Mouse (Mus musculus): ENCODE results near the gene Smc4.
"Not testable (repeated sequence)": the region's sequence is repeated elsewhere in the genome, so short reads cannot be mapped to it uniquely, and the experiment has no call there.

Smc4 gene

DNA sequence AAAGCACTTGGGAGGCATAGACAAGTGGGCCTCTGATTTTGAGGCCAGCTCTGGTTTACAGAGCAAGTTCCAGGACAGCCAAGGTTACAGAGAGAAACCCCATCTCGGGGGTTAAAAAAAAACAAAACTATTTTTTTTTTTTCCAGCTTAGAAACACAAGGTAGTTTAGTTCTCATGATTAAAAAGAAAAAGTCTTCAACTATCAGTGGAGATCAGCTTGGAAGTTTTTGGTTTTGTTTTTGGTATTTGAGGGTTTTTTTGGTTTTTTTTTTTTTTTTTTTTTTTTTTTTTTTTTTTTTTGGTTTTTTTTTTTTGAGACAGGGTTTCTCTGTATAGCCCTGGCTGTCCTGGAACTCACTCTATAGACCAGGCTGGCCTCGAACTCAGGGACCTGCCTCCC lies 14.1 kb downstream of the Smc4 start:
- not testable (repeated sequence) for DNase-seq

- no peak for DNase-seq
Observed at GRCm38 (mm10) chr3:69020285-69020684, 15.7 kb downstream of the Smc4 start.

DNA sequence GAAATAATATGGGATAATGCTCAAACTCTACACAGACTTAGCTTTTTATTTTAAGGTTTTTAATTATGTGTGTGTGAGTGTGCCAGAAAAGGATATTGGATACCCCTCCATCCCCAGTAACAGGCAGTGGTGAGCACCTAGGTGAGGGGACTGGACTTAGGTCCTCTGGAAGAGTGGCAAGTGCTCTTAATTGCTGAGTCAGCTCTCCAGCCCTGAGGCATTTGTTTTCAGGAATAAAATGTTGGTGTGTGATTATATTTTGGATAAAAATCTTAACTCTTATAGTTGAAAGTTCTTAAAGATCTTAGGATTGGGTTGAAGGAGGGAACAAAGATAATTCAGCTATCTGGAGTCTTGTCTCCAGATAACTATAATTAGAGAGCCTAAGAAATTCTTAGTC lies 16.2 kb downstream of the Smc4 start:
- no peak for DNase-seq

DNA sequence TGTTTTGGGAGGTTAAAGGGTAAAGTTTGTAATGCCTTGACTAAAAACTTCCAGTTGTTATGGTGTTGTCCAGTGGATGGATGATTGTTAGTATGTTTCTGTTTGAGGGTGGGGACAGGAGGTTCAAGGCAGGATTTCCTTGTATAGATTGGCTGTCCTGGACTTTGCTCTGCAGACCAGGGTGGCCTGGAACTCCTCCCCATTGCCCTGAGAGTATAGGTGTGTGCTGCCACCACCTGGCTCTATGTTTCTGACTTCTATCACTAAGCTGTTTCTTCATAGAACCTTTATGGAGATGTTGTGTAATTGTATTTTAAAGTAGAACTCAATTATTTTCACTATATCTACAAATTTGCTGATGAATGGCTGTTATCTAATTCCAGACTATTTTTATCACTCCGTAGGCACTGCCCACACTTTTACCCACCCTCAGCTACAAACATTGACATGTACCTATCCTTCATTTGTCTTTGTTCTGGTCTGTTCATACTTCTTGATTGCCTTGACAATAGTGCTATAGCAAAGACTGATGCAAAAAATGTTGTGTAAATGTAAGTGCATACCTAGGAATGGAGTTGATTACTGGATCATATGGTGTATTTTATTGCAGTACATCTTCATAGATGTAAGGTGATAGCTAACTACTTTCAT lies 21.7 kb downstream of the Smc4 start:
- no peak for DNase-seq

- DNase-seq = no peak
Observed at GRCm38 (mm10) chr3:69040105-69040504, 35.6 kb downstream of the Smc4 start.

GRCm38 (mm10) chr3:69041298-69041697 lies 36.8 kb downstream of the Smc4 start:
- no peak for DNase-seq

DNA sequence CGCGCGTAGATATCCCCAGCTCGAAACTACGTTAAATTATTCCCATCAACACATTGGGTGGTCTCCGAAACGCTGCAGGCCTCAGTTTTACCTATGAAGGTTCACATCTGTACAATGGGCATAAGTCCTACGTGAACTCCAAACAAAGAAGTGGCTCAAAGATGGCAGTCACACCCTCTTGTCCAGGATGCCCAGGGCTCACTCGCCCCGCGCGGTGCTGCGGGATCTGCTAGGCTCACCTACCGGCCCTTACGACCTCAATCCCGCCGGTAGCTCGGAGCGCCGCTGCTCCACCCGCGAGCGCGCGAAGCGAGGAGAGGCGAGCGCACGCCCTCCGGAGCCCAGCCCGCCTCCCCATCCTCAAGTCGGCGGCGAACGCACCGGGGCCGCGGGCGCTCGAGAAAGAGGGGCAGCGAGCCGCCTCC lies 39.6 kb downstream of the Smc4 start:
- DNase-seq = no peak

GRCm38 (mm10) chr3:69044645-69045399 lies 40.3 kb downstream of the Smc4 start, which contains the start of gene Trim59:
Gene Trim59 (minus strand): TSS chr3:69044755.
- DNase-seq = peak; percentile 90 to 94

- no peak for DNase-seq
Observed at GRCm38 (mm10) chr3:69045400-69045703, 40.8 kb downstream of the Smc4 start.

DNA sequence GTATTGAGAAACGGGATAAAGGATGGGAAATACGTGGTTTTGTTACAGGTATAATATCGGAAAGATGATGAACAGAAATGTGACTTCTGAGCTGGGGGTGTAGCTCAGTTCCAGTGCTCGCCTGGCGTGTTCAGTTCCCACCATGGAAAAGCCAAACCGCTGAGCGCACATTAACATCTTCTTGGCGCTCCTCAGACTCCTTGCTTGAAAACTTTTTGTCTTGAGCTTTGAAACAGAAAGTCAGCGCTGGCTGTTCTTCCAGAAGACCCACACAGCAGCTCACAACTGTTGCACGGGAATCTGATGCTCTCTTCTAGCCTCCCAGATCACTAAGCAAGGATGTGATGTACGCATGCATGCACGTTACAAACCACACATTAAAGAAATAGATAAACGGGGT lies 41.2 kb downstream of the Smc4 start:
- no peak for DNase-seq

DNA sequence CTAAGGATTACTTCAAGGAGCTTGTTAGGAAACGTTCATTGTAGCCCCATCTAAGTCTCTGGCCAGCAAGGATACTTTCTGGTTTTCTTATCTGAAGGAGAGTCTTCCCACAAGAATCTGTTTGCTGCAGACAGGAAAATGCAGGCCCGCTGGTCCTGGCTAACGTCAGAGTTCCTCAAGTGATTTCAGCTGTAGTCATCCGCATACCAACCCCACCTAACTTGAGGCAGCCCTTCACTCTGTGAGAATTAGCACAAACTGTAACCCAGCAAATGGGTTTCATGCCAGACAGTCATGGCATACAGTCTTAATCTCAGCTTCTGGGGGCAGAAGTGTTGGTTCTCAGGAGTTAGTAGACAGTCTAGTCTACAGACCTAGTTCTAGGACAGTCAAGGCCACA lies 42.0 kb downstream of the Smc4 start:
- DNase-seq = no peak

DNA sequence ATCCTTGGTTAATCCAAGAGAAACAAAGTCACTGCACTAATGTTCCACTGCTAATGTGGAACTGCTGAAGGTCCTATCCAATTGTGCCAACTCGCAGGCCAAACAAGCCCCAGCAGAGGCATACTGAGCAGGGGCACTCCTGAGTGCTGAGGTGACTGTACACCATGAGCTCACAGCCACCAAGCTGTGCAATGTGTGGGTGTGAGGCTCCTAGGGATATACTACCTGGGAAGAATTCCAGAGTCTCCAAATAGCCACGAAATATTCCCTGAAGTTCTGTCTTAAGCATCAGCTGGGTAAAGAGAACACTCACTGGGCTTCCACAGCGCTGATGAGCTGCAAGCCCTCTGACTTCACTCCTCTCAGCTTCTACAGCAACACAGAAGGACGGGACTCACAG lies 43.1 kb downstream of the Smc4 start:
- no peak for DNase-seq

DNA sequence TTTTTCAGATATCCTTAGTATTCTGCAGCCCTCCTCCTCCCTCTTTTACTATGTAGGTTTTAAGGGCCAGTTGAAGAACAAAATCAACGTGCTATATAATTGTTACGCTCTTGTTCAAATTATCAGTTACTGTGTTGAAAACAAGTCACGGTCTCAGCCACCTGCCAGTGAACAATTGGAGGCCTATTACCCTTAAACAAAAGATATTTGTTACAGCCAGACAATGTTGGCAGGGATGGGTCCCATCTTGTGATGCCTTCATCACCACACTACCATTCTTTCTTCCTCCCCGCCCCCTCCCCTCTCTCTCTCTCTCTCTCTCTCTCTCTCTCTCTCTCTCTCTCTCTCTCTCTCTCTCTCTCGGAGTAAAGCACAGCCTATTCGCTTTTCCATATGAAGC lies 44.5 kb downstream of the Smc4 start:
- DNase-seq = no peak

DNA sequence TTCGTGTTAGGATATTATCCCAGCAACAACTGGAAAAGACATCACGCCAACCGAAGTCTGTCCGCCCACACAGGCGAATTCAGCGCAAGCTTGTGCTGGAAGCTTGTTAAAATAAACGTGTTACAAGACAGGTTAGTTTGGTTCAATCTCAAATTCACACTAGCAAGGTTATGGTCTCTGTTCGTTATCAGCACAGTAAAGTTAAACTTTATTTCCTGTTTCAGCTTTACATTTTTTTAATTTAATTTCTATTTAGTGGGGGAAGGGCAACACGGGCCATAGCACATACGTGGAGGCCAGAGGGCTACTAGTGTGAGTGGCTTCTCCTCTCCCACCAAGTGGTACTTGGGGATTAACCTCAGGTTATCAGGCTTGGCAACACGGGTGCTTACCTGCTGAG lies 47.4 kb downstream of the Smc4 start:
- no peak for DNase-seq

DNA sequence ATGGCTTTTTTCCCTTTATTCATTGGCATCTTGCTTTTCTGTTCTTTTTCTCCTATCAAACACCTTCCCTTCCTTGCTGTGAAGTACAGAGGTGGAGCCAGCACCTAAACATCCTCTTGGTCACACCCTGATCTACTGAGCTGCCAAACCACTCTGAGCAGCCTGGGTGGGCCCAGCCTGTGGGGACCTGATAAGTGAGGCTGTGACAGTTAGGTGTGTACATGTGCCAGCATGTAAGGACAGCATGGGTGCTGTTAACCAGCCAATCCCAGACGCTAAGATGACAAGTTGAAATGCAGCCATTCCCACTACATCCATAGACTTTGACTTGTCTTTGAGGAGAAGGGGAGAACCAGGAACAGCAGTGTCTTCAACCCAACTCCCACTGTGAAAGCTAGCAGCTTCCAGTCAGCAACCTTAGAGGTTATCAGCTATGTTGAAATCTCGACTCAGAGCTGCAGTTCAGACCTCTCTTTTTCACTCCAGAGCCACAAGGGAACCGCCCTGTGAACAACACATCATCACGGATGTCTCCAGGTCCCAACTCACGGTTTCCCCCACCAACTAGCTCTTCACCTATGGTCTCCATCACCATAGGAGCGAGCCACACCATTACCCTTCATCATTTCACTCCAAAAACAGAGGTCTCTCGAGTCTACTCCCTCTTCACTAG lies 50.4 kb downstream of the Smc4 start:
- no peak for DNase-seq

- peak; percentile 25 to 49 for DNase-seq
Observed at GRCm38 (mm10) chr3:69055871-69056270, 51.3 kb downstream of the Smc4 start.

GRCm38 (mm10) chr3:69060672-69061071 lies 56.1 kb downstream of the Smc4 start:
- no peak for DNase-seq

DNA sequence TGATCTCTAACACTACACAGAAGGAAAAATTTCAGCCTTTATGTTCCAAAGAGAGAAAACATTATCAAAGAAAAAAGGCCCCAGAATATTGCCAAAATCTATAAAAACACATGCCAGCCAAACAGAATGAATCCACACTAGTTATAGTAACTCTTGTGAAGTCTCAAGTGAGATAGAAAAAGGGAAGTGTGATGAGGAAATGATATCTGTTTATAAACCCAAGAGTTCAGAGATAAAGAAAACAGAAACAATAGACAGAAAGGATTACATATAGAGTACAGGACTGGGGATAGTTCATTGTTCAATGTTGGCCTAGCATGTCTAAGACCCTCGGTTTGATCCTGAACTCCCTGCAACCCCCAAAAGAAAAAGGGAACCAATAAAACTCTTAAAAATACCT lies 58.2 kb downstream of the Smc4 start:
- DNase-seq = no peak

- DNase-seq = no peak
Observed at GRCm38 (mm10) chr3:69064005-69064404, 59.5 kb downstream of the Smc4 start.

All from cerebellum, postnatal 14 days (tissue).